Mouse (Mus musculus) lung, postnatal 4 days (tissue): ENCODE measurements around the gene 1700021F07Rik.

Experiments used
- DNase-seq, 2 experiments: peaks; one replicate each; pipeline ENCODE4 v3.0.0; 2021

Gene 1700021F07Rik

GRCm38 (mm10) chr2:173522376-173522775 lies at the start of gene 1700021F07Rik:
1700021F07Rik (plus strand) TSS chr2:173522586.
- no peak for DNase-seq

- DNase-seq, result no peak
Measured at GRCm38 (mm10) chr2:173473233-173473632, 49.2 kb upstream of the 1700021F07Rik start.

- no peak for DNase-seq
Measured at GRCm38 (mm10) chr2:173479050-173479449, 43.3 kb upstream of the 1700021F07Rik start.

- no peak for DNase-seq
Measured at GRCm38 (mm10) chr2:173484486-173484885, 37.9 kb upstream of the 1700021F07Rik start.

GRCm38 (mm10) chr2:173499612-173500011 lies 22.8 kb upstream of the 1700021F07Rik start:
- no peak for DNase-seq

GRCm38 (mm10) chr2:173513977-173514376 lies 8.4 kb upstream of the 1700021F07Rik start:
- DNase-seq, result no peak

- DNase-seq, result no peak
Measured at GRCm38 (mm10) chr2:173515186-173515585, 7.2 kb upstream of the 1700021F07Rik start.

GRCm38 (mm10) chr2:173516150-173516855 lies 6.1 kb upstream of the 1700021F07Rik start:
- no peak for DNase-seq

- no peak for DNase-seq
Measured at GRCm38 (mm10) chr2:173528493-173528892, 6.1 kb downstream of the 1700021F07Rik start.

- no peak for DNase-seq
Measured at GRCm38 (mm10) chr2:173532711-173533462, 10.5 kb downstream of the 1700021F07Rik start.

- DNase-seq, result no peak
Measured at GRCm38 (mm10) chr2:173534581-173534980, 12.2 kb downstream of the 1700021F07Rik start.

GRCm38 (mm10) chr2:173535390-173535789 lies 13.0 kb downstream of the 1700021F07Rik start:
- no peak for DNase-seq

GRCm38 (mm10) chr2:173535886-173536285 lies 13.5 kb downstream of the 1700021F07Rik start:
- DNase-seq, result no peak

GRCm38 (mm10) chr2:173539781-173540180 lies 17.4 kb downstream of the 1700021F07Rik start:
- DNase-seq, result no peak

GRCm38 (mm10) chr2:173541748-173542147 lies 19.4 kb downstream of the 1700021F07Rik start:
- DNase-seq, result no peak

GRCm38 (mm10) chr2:173542716-173543115 lies 20.3 kb downstream of the 1700021F07Rik start:
- no peak for DNase-seq

- DNase-seq, result peak; percentile 75 to 84
Measured at GRCm38 (mm10) chr2:173545992-173546703, 23.8 kb downstream of the 1700021F07Rik start.

GRCm38 (mm10) chr2:173549236-173549635 lies 26.9 kb downstream of the 1700021F07Rik start:
- DNase-seq, result no peak

GRCm38 (mm10) chr2:173550681-173551080 lies 28.3 kb downstream of the 1700021F07Rik start:
- DNase-seq, result no peak

- DNase-seq, result peak in 1 of 2 experiments; percentile 41
Measured at GRCm38 (mm10) chr2:173553863-173554262, 31.5 kb downstream of the 1700021F07Rik start.

- DNase-seq, result no peak
Measured at GRCm38 (mm10) chr2:173558754-173559396, 36.5 kb downstream of the 1700021F07Rik start.

- peak; percentile 50 to 70 for DNase-seq
Measured at GRCm38 (mm10) chr2:173561851-173562442, 39.6 kb downstream of the 1700021F07Rik start.
